In genomic region chrX:97376321-97377064, GRCm38 (mm10) we compare ENCODE assay signal across 9 mouse cellular contexts. TPM values are rescaled to one million over a fixed set of nuclear protein-coding genes. Genes with fewer than 3 reads are reported as not detected.
DNase-seq lines count a peak whose midpoint lies in the region; ATAC-seq and TF ChIP-seq lines count a peak whose summit lies in the region.
"Had no signal": no experiment of that assay in that cellular context is flagged by ENCODE, and none has a peak within 500 bp of the region (broad histone marks: within the 10 kb centered on the region; RNA-seq: fewer than 3 reads in every experiment).

No protein-coding gene starts in this region.

- H3K4me2 ChIP-seq in embryonic facial prominence, embryonic 13.5 days = peak overlapping the region; percentile 51

- peak; percentile 74 for ATAC-seq in embryonic facial prominence, embryonic 13.5 days (ENCODE audit: insufficient number of reproducible peaks, insufficient read depth, low FRiP score, low TSS enrichment, low read depth)
- no peak for ATAC-seq in CD4-positive, CD25-positive, alpha-beta regulatory T cell, adult 4 months

- no peaks in the 10 kb centered on the region for H3K9me3 ChIP-seq in embryonic facial prominence, embryonic 13.5 days
- no peaks in the 10 kb centered on the region for H3K9me3 ChIP-seq in heart, embryonic 10.5 days

- peaks cover 12% of the 10 kb centered on the region; the same call in 1 of the 2 replicates for H3K27me3 ChIP-seq in embryonic facial prominence, embryonic 13.5 days
- H3K27me3 ChIP-seq in heart, embryonic 10.5 days (ENCODE audit: insufficient read depth, poor library complexity, severe bottlenecking) = no peaks in the 10 kb centered on the region

- H3K27ac ChIP-seq in layer of hippocampus, adult 2 months = no peak overlapping the region
- H3K27ac ChIP-seq in embryonic facial prominence, embryonic 13.5 days = no peak overlapping the region
- 0 out of 2 replicates have a peak overlapping the region, but pooled peaks have one; percentile 16 for H3K27ac ChIP-seq in heart, embryonic 10.5 days
- H3K27ac ChIP-seq: macrophage had no signal

- no peaks in the 10 kb centered on the region for H3K36me3 ChIP-seq in embryonic facial prominence, embryonic 13.5 days
- no peaks in the 10 kb centered on the region for H3K36me3 ChIP-seq in heart, embryonic 10.5 days

- peak; percentile 1 to 3 for DNase-seq in layer of hippocampus, adult 18-20 months (ENCODE audit: low spot score in 2 of 2)
- no peak for DNase-seq in layer of hippocampus, adult 2 months (ENCODE audit: low spot score in 2 of 2)
- peak; percentile 74 for DNase-seq in heart, embryonic 10.5 days (ENCODE audit: low spot score)
- DNase-seq in kidney, adult 9 months = peak; percentile 8
- peak; percentile 68 for DNase-seq in lung, postnatal 10 days
- peak; percentile 94 for DNase-seq in skeletal muscle tissue, adult 2 months (ENCODE audit: low read depth, low spot score)

- TF ChIP-seq CTCF in layer of hippocampus, adult 2 months (conservative IDR thresholded peaks at IDR 0.05) = no peak

- WGBS in embryonic facial prominence, embryonic 13.5 days = 30% methylated on average over 15 of the region's 15 CpGs
- 31% methylated on average over 15 of the region's 15 CpGs for WGBS in heart, embryonic 10.5 days

- H3K4me3 ChIP-seq in layer of hippocampus, adult 2 months = no peak overlapping the region
- H3K4me3 ChIP-seq in embryonic facial prominence, embryonic 13.5 days = peak overlapping the region; percentile 18
- peak overlapping the region; percentile 45 for H3K4me3 ChIP-seq in heart, embryonic 10.5 days

- H3K9ac ChIP-seq in embryonic facial prominence, embryonic 13.5 days = no peak overlapping the region

- H3K4me1 ChIP-seq in embryonic facial prominence, embryonic 13.5 days = peaks cover 2% of the 10 kb centered on the region; the same call in 1 of the 2 replicates
- H3K4me1 ChIP-seq in heart, embryonic 10.5 days = no peaks in the 10 kb centered on the region

RNA-seq across cellular contexts. Expression of gene Eda2r, which starts 0.5 kb away (rescaled TPM):
- total RNA-seq in layer of hippocampus, adult 18-20 months (2021) = under 1 TPM; 0.23 to 0.62 TPM
- total RNA-seq in layer of hippocampus, adult 2 months (2021) = under 1 TPM; 0.17 to 0.33 TPM
- polyA plus RNA-seq in embryonic facial prominence, embryonic 13.5 days (2015; fragmentation: Nextera tagmentation; extraction: Ambion mirVana) = 0.37 and 0.78 TPM in 2 replicates
- polyA plus RNA-seq in heart, embryonic 10.5 days (2016; fragmentation: Nextera tagmentation; extraction: Ambion mirVana) = 2.0 and 2.6 TPM in 2 replicates
- polyA plus RNA-seq in CD4-positive, CD25-positive, alpha-beta regulatory T cell, adult 4 months (2017; shearing (Covaris generic)) = not detected

Comparison
In these comparisons a context has a peak if more than half of its experiments do, and no peak if none do; other contexts are left out.
1. DNase-seq: peak in layer of hippocampus, adult 18-20 months (2 of 2), heart, embryonic 10.5 days (single experiment), kidney, adult 9 months (single experiment), lung, postnatal 10 days (single experiment) and skeletal muscle tissue, adult 2 months (single experiment); none in layer of hippocampus, adult 2 months (0 of 2).